Mouse (Mus musculus): ENCODE measurements at regions not wholly inside any gene's neighbourhood (a gene's known extent, or its start where the extent isn't known, plus 50 kb on each side); places are given as distances from the start of the nearest gene placed in this dataset.

DNA sequence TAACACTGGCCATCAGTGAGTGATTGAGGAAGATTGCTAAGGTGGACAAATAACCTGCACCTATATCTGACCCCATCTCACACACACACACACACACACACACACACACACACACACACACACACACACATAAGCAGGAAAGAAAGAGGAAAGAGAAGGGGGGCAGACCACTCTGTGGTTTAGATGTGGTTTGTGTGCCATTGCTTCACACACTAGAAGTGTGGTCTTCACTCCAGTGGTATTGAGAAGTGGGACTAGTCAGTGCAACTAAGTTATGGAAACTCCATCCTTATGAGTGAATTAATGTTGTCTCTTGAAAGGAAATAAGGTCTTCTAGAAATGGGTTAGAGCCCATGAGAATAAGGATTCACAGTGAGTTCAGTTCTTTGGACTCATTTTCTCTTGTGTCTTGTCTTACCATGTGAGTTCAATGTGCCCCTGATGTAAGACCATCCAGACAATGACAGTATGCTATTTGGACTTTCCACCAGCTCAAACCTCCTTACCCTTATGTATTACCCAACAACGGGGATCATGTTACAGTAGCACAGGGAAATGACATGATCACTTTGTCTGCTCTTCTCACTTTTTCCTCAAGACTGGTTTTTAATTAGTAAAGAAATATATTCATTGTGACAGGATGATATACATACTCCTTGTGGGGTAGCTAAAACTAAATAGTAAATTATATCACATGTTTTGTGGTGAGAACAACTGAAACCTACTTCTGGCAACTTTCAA, 88.7 kb downstream of the A730009L09Rik start:
- no peaks in the 10 kb centered on the region for H3K27me3 ChIP-seq (ENCODE audit: control insufficient read depth, insufficient read depth, low read length)
- H3K9me3 ChIP-seq (replicated peaks; ENCODE audit: control insufficient read depth, low read length) = no peaks in the 10 kb centered on the region
- ATAC-seq (ENCODE audit: insufficient read depth, low read depth) (no peak), DNase-seq (ENCODE audit: low spot score) (no peak)
- H3K4me3 ChIP-seq (ENCODE audit: low read depth, low read length) = no peak overlapping the region
- H3K9ac ChIP-seq (replicated peaks; ENCODE audit: low read depth, low read length) = no peak overlapping the region
- H3K4me2 ChIP-seq (ENCODE audit: low read depth, low read length) = no peak overlapping the region
- no peaks in the 10 kb centered on the region for H3K36me3 ChIP-seq (replicated peaks; ENCODE audit: control insufficient read depth, insufficient read depth, low read length)
- 89% methylated on average over 1 of the region's 1 CpGs for WGBS
- H3K4me1 ChIP-seq (ENCODE audit: control insufficient read depth, insufficient read depth) = no peaks in the 10 kb centered on the region
- H3K27ac ChIP-seq (ENCODE audit: low read depth) = no peak overlapping the region
- TF ChIP-seq EP300 (IDR thresholded peaks at IDR 0.05; ENCODE audit: low read depth) (no peak), CTCF (IDR thresholded peaks at IDR 0.05; ENCODE audit: low read depth) (no peak)

DNA sequence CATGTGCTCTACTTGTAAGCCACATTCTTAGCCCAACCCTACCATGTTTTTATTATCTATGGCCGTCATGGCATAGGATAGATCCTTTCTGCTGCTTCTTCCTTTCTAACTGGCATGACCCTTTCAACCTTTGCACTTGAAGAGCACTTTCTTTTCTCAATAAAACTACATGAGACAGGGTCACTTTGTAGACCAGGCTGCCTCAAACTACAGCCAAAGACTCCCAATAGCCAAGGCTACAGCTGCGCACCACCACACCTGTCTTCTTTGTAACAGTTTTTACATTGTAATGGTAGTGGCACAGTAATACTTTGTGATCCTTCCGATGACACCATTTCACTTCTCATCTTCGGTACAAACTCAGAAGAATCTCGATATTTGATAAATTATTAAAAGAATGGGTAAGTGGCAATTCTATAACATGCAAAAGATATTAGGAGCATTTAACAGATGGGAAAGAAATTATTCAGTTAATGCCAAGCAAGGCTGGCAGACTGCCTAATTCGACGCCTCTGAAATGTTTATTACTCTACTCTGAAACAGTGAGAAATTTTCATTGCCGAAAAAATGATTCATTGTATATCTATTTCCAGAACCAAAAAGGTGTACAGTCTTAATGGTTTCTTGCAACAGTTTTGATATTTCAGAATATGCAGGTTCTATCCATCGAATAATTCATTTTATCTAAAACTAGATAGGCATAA, 89.5 kb downstream of the A730009L09Rik start:
- ATAC-seq (ENCODE audit: insufficient read depth, low read depth) = no peak
- H3K4me3 ChIP-seq (ENCODE audit: low read depth, low read length) = no peak overlapping the region

DNA sequence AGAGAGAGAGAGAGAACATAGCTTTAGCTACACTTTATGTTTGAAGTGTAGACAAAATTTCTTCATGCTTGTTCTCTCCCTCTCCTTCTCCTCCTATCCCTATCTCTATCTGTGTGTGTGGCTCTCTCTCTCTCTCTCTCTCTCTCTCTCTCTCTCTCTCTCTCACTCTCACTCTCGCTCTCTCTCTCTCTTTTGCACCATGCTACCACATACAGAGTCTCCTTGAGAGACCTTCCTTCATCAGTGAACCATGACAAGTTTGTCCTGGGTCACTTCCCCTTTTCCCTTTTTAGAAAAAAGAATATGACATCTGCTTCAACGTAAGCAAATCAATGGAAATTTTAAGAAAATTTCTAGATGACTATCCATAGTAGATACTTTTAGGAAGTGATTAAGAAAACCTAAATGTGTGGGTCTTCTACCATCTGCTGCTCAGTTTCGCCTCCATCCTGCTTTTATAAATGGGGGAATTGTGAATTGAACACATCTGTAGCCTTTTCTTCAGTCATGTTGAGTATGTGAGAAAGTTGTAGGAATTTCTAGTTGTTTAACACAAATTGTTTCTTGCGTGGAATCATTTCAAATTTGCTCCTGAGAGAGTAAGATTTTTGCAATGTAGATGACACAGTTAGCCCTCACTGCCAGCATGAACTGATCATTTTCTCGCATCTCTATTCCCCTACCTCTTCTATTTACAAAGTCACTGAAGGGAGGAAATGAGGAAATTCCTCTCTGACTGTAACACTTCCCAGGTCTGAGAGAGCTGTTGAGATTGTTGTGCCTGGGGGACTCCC, 91.3 kb downstream of the A730009L09Rik start:
- DNase-seq (ENCODE audit: low spot score) = no peak
- Histone ChIP-seq H3K4me1 (ENCODE audit: control insufficient read depth, insufficient read depth) (no peaks in the 10 kb centered on the region), H3K4me2 (ENCODE audit: low read depth, low read length) (no peak overlapping the region), H3K9me3 (replicated peaks; ENCODE audit: control insufficient read depth, low read length) (no peaks in the 10 kb centered on the region), H3K36me3 (replicated peaks; ENCODE audit: control insufficient read depth, insufficient read depth, low read length) (no peaks in the 10 kb centered on the region), H3K4me3 (ENCODE audit: low read depth, low read length) (no peak overlapping the region), H3K9ac (replicated peaks; ENCODE audit: low read depth, low read length) (no peak overlapping the region), H3K27me3 (ENCODE audit: control insufficient read depth, insufficient read depth, low read length) (no peaks in the 10 kb centered on the region), H3K27ac (ENCODE audit: low read depth) (no peak overlapping the region)
- ATAC-seq (ENCODE audit: insufficient read depth, low read depth) = no peak
- TF ChIP-seq CTCF (IDR thresholded peaks at IDR 0.05; ENCODE audit: low read depth) (no peak), EP300 (IDR thresholded peaks at IDR 0.05; ENCODE audit: low read depth) (no peak)
- WGBS = 56% methylated on average over 5 of the region's 5 CpGs

More for the DNA sequence above, 89.5 kb downstream of the A730009L09Rik start:
- Histone ChIP-seq H3K9ac (replicated peaks; ENCODE audit: low read depth, low read length) (no peak overlapping the region), H3K4me1 (ENCODE audit: control insufficient read depth, insufficient read depth) (no peaks in the 10 kb centered on the region), H3K27ac (ENCODE audit: low read depth) (no peak overlapping the region), H3K4me2 (ENCODE audit: low read depth, low read length) (no peak overlapping the region), H3K27me3 (ENCODE audit: control insufficient read depth, insufficient read depth, low read length) (no peaks in the 10 kb centered on the region), H3K36me3 (replicated peaks; ENCODE audit: control insufficient read depth, insufficient read depth, low read length) (no peaks in the 10 kb centered on the region), H3K9me3 (replicated peaks; ENCODE audit: control insufficient read depth, low read length) (no peaks in the 10 kb centered on the region)
- WGBS = 78% methylated on average over 9 of the region's 9 CpGs
- TF ChIP-seq CTCF (IDR thresholded peaks at IDR 0.05; ENCODE audit: low read depth) = no peak
- no peak for DNase-seq (ENCODE audit: low spot score)

DNA sequence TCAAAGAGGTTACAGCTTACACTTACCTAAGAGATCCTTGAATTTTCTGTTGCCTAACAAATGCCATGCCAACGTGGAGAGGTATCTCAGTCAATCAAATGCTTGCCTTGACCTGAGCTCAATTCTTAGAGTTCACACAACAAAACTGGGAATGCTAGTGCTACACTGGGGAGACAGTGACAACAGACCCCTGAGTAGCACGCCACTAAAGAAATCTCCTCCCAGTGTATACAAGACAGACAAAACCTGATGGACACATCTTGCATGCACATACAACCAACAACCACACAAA, 91.8 kb downstream of the A730009L09Rik start:
- no peaks in the 10 kb centered on the region for H3K36me3 ChIP-seq (replicated peaks; ENCODE audit: control insufficient read depth, insufficient read depth, low read length)
- no peaks in the 10 kb centered on the region for H3K4me1 ChIP-seq (ENCODE audit: control insufficient read depth, insufficient read depth)
- TF ChIP-seq CTCF (IDR thresholded peaks at IDR 0.05; ENCODE audit: low read depth) = no peak
- no peak for TF ChIP-seq EP300 (IDR thresholded peaks at IDR 0.05; ENCODE audit: low read depth)
- no peak overlapping the region for H3K4me3 ChIP-seq (ENCODE audit: low read depth, low read length)
- DNase-seq (ENCODE audit: low spot score) = no peak
- H3K4me2 ChIP-seq (ENCODE audit: low read depth, low read length) = no peak overlapping the region
- ATAC-seq (ENCODE audit: insufficient read depth, low read depth) = no peak
- WGBS = 52% methylated on average over 2 of the region's 2 CpGs
- H3K27ac ChIP-seq (ENCODE audit: low read depth) = no peak overlapping the region
- H3K9me3 ChIP-seq (replicated peaks; ENCODE audit: control insufficient read depth, low read length) = no peaks in the 10 kb centered on the region
- H3K27me3 ChIP-seq (ENCODE audit: control insufficient read depth, insufficient read depth, low read length) = no peaks in the 10 kb centered on the region
- no peak overlapping the region for H3K9ac ChIP-seq (replicated peaks; ENCODE audit: low read depth, low read length)

DNA sequence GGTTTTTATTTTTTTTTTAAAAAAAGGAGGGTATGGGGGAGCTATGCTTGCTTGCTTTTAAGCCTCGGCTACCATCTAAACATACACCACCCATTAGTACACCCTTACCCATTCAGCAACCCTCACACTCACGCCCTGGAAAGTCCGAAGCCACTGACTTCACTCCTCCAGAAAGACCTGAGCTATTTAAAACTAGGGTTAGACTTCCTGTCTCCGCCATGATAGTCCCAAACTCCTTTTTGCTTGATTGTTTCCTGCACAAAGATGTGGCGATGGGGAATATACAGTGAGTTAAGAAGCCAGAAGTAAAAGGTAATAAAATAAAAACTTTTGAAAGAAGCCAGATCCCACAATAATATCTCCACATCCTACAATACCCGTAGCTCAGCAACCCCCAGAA, 92.6 kb downstream of the A730009L09Rik start:
- Histone ChIP-seq H3K36me3 (replicated peaks; ENCODE audit: control insufficient read depth, insufficient read depth, low read length) (no peaks in the 10 kb centered on the region), H3K9me3 (replicated peaks; ENCODE audit: control insufficient read depth, low read length) (no peaks in the 10 kb centered on the region), H3K9ac (replicated peaks; ENCODE audit: low read depth, low read length) (no peak overlapping the region), H3K4me2 (ENCODE audit: low read depth, low read length) (no peak overlapping the region), H3K27ac (ENCODE audit: low read depth) (no peak overlapping the region), H3K4me3 (ENCODE audit: low read depth, low read length) (no peak overlapping the region), H3K4me1 (ENCODE audit: control insufficient read depth, insufficient read depth) (no peaks in the 10 kb centered on the region), H3K27me3 (ENCODE audit: control insufficient read depth, insufficient read depth, low read length) (no peaks in the 10 kb centered on the region)
- ATAC-seq (ENCODE audit: insufficient read depth, low read depth) = no peak
- WGBS = 70% methylated on average over 6 of the region's 6 CpGs
- TF ChIP-seq EP300 (IDR thresholded peaks at IDR 0.05; ENCODE audit: low read depth) (no peak), CTCF (IDR thresholded peaks at IDR 0.05; ENCODE audit: low read depth) (no peak)
- DNase-seq (ENCODE audit: low spot score) = no peak
